7 mouse cellular contexts compared by ENCODE assay signal in the genomic region with DNA sequence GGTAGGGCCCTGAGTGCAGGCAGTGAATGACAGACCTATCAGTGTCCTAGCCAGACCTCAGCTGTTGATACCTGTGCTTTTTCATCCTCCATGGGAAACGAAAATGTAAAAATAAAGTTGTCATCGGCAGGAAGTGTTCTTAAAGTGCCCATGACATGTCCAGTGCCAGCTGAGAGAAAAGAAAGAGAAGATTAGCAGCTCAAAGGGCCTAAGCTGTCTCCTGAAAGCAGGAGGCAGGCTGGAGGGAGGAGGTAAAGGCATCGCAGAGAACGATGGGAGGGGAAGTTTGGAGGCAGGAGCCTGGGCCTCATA. TPM values are rescaled to one million over a fixed set of nuclear protein-coding genes. Genes with fewer than 3 reads are reported as not detected.
DNase-seq lines count a peak whose midpoint lies in the region; ATAC-seq lines count a peak whose summit lies in the region.

No protein-coding gene starts in this region.

- H3K4me1 ChIP-seq in forebrain, embryonic 10.5 days, result peaks cover 29% of the 10 kb centered on the region
- H3K4me1 ChIP-seq in hindbrain, embryonic 14.5 days (replicated peaks; ENCODE audit: control insufficient read depth, insufficient read depth, low read length), result peaks cover 5% of the 10 kb centered on the region; the same call in 1 of the 2 replicates
- H3K4me1 ChIP-seq in midbrain, embryonic 14.5 days (ENCODE audit: control insufficient read depth, insufficient read depth, low read length), result peaks cover 14% of the 10 kb centered on the region; the same call in 1 of the 2 replicates

- peak; percentile 50 for DNase-seq in embryo, embryonic 11 days
- DNase-seq in forebrain, embryonic 10.5 days (ENCODE audit: extremely low spot score, low spot score), result peak; percentile 45
- no peak for DNase-seq in hindbrain, embryonic 14.5 days (ENCODE audit: low spot score)
- peak; percentile 22 for DNase-seq in midbrain, embryonic 14.5 days
- no peak for DNase-seq in gastrocnemius, adult 18-20 months (ENCODE audit: low spot score)
- DNase-seq in adrenal gland, postnatal 36 days, result no peak
- no peak for DNase-seq in layer of hippocampus, adult 11-12 months (ENCODE audit: low spot score)

- no peaks in the 10 kb centered on the region for H3K27me3 ChIP-seq in forebrain, embryonic 10.5 days (ENCODE audit: poor library complexity, severe bottlenecking)
- no peaks in the 10 kb centered on the region for H3K27me3 ChIP-seq in hindbrain, embryonic 14.5 days (ENCODE audit: control insufficient read depth, insufficient read depth, low read length)
- no peaks in the 10 kb centered on the region for H3K27me3 ChIP-seq in midbrain, embryonic 14.5 days (ENCODE audit: control insufficient read depth, insufficient read depth, low read length)

- H3K9me3 ChIP-seq in forebrain, embryonic 10.5 days, result peaks cover 10% of the 10 kb centered on the region; the same call in 1 of the 2 replicates
- H3K9me3 ChIP-seq in hindbrain, embryonic 14.5 days (ENCODE audit: control insufficient read depth, low read length), result 0 out of 2 replicates have a peak, but pooled peaks cover 5% of the 10 kb centered on the region
- no peaks in the 10 kb centered on the region for H3K9me3 ChIP-seq in midbrain, embryonic 14.5 days (ENCODE audit: control insufficient read depth, low read length)

- H3K27ac ChIP-seq in forebrain, embryonic 10.5 days, result peak overlapping the region; percentile 86
- no peak overlapping the region for H3K27ac ChIP-seq in hindbrain, embryonic 14.5 days
- no peak overlapping the region for H3K27ac ChIP-seq in midbrain, embryonic 14.5 days (replicated peaks; ENCODE audit: low read depth, low read length)

- no peak for ATAC-seq in hindbrain, embryonic 14.5 days (ENCODE audit: low FRiP score)
- peak; percentile 15; the same call in 1 of the 2 replicates for ATAC-seq in midbrain, embryonic 14.5 days (ENCODE audit: low FRiP score, low TSS enrichment)

- peak overlapping the region; percentile 46 for H3K4me3 ChIP-seq in forebrain, embryonic 10.5 days
- no peak overlapping the region for H3K4me3 ChIP-seq in hindbrain, embryonic 14.5 days (replicated peaks; ENCODE audit: low read length)
- H3K4me3 ChIP-seq in midbrain, embryonic 14.5 days (replicated peaks; ENCODE audit: low read depth, low read length), result peak overlapping the region; percentile 22; the same call in 1 of the 2 replicates

- H3K4me2 ChIP-seq in hindbrain, embryonic 14.5 days (replicated peaks), result peak overlapping the region; percentile 55
- peak overlapping the region; percentile 58 for H3K4me2 ChIP-seq in midbrain, embryonic 14.5 days (ENCODE audit: low read length)

- no peaks in the 10 kb centered on the region for H3K36me3 ChIP-seq in forebrain, embryonic 10.5 days (replicated peaks)
- H3K36me3 ChIP-seq in hindbrain, embryonic 14.5 days (replicated peaks; ENCODE audit: control insufficient read depth, insufficient read depth), result no peaks in the 10 kb centered on the region
- no peaks in the 10 kb centered on the region for H3K36me3 ChIP-seq in midbrain, embryonic 14.5 days (ENCODE audit: control insufficient read depth, insufficient read depth, low read length)

- no peak overlapping the region for H3K9ac ChIP-seq in hindbrain, embryonic 14.5 days
- H3K9ac ChIP-seq in midbrain, embryonic 14.5 days (replicated peaks; ENCODE audit: low read length), result no peak overlapping the region

- WGBS in forebrain, embryonic 10.5 days, result 0% methylated on average over 4 of the region's 4 CpGs
- WGBS in hindbrain, embryonic 14.5 days, result 4% methylated on average over 4 of the region's 4 CpGs
- WGBS in midbrain, embryonic 14.5 days, result 2% methylated on average over 4 of the region's 4 CpGs

RNA-seq across cellular contexts. Expression of a gene that starts 10.8 kb away (rescaled TPM):
- 4.5 TPM in 2 replicates for polyA plus RNA-seq in forebrain, embryonic 10.5 days (2016; fragmentation: Nextera tagmentation; extraction: Ambion mirVana)
- 2.6 TPM in 2 replicates for polyA plus RNA-seq in hindbrain, embryonic 14.5 days (2014; fragmentation: Nextera tagmentation; extraction: Ambion mirVana)
- polyA plus RNA-seq in midbrain, embryonic 14.5 days (2014; fragmentation: Nextera tagmentation; extraction: Ambion mirVana), result 1.2 and 2.5 TPM in 2 replicates
- 1 to 10 TPM; 6.5 to 8.6 TPM for total RNA-seq in gastrocnemius, adult 18-20 months (2021)
- total RNA-seq in adrenal gland, postnatal 36 days (2021), result 10 to 100 TPM; 12.9 to 15.5 TPM

Comparison
In these comparisons a context has a peak if more than half of its experiments do, and no peak if none do; other contexts are left out.
1. DNase-seq: peak in embryo, embryonic 11 days (single experiment), forebrain, embryonic 10.5 days (single experiment) and midbrain, embryonic 14.5 days (single experiment); none in hindbrain, embryonic 14.5 days (single experiment), gastrocnemius, adult 18-20 months (single experiment), adrenal gland, postnatal 36 days (0 of 2) and layer of hippocampus, adult 11-12 months (single experiment).